Mouse (Mus musculus): ENCODE results near the gene Mtmr12. TPM values are rescaled to one million over a fixed set of nuclear protein-coding genes. Genes with fewer than 3 reads are reported as not detected.

Gene Mtmr12
- polyA plus RNA-seq, 1 experiment = 5.5 TPM

GRCm38 (mm10) chr15:12315996-12316395 is 111.2 kb downstream of the Mtmr12 start:
- TF ChIP-seq GATA1 (IDR thresholded peaks at IDR 0.05; ENCODE audit: low read length) = no peak

GRCm38 (mm10) chr15:12317290-12317689 is 112.5 kb downstream of the Mtmr12 start:
- no peak for TF ChIP-seq GATA1 (IDR thresholded peaks at IDR 0.05; ENCODE audit: low read length)

- TF ChIP-seq GATA1 (IDR thresholded peaks at IDR 0.05; ENCODE audit: low read length) = no peak
These were observed 113.6 kb downstream of the Mtmr12 start for GRCm38 (mm10) chr15:12318451-12318850.

- no peak for TF ChIP-seq GATA1 (IDR thresholded peaks at IDR 0.05; ENCODE audit: low read length)
These were observed 115.1 kb downstream of the Mtmr12 start for GRCm38 (mm10) chr15:12319889-12320288.

GRCm38 (mm10) chr15:12320441-12321090 is 115.7 kb downstream of the Mtmr12 start:
- no peak for TF ChIP-seq GATA1 (IDR thresholded peaks at IDR 0.05; ENCODE audit: low read length)

- no peak for TF ChIP-seq GATA1 (IDR thresholded peaks at IDR 0.05; ENCODE audit: low read length)
These were observed 116.4 kb downstream of the Mtmr12 start, which contains the start of gene Golph3 for GRCm38 (mm10) chr15:12321091-12321787. Golph3 (plus strand) TSS chr15:12321450.

- TF ChIP-seq GATA1 (IDR thresholded peaks at IDR 0.05; ENCODE audit: low read length) = no peak
These were observed 117.2 kb downstream of the Mtmr12 start, which contains the start of gene 1810049J17Rik for GRCm38 (mm10) chr15:12321788-12322621. 1810049J17Rik (minus strand) TSS chr15:12321899.

GRCm38 (mm10) chr15:12322676-12323402 is 118.0 kb downstream of the Mtmr12 start:
- TF ChIP-seq GATA1 (IDR thresholded peaks at IDR 0.05; ENCODE audit: low read length) = no peak

Other genes starting within 250 kb of the Mtmr12 start
- gene Sub1, start 208.0 kb upstream of the Mtmr12 start, polyA plus RNA-seq (2012) = 6.5 and 7.9 TPM in 2 replicates
- 61.4 and 68.3 TPM in 2 replicates for gene Zfr, start 87.2 kb upstream of the Mtmr12 start, polyA plus RNA-seq (2012)
- gene Golph3, start 116.4 kb downstream of the Mtmr12 start, polyA plus RNA-seq (2012) = 792 and 965 TPM in 2 replicates
- gene 1810049J17Rik, start 116.9 kb downstream of the Mtmr12 start, polyA plus RNA-seq (2012) = 0.63 TPM in 1 of 2 replicates, not detected in the other

Data from G1E-ER4 (cell line).